Mouse (Mus musculus) c-Kit-positive CD71-negative TER-119-negative erythroid progenitor cells, embryonic 14.5 days (primary cell): ENCODE measurements around the gene Klk1b11.
"Not testable (repeated sequence)": the region's sequence is repeated elsewhere in the genome, so short reads cannot be mapped to it uniquely, and the experiment has no call there.

Experiments
- DNase-seq: peaks from one replicate; pipeline ENCODE4 v3.0.0-alpha.2; 2013; ENCODE audit warnings: low read depth

Klk1b11 gene

GRCm38 (mm10) chr7:43995577-43995976 is at the start of gene Klk1b11:
Klk1b11 (plus strand) TSS chr7:43995877.
- DNase-seq: not testable (repeated sequence)

GRCm38 (mm10) chr7:43950364-43950763 is 45.3 kb upstream of the Klk1b11 start, which contains the start of gene Klk1b8:
Klk1b8 (plus strand) TSS chr7:43950664.
- no peak for DNase-seq

GRCm38 (mm10) chr7:43952703-43953102 is 43.0 kb upstream of the Klk1b11 start:
- no peak for DNase-seq

DNA sequence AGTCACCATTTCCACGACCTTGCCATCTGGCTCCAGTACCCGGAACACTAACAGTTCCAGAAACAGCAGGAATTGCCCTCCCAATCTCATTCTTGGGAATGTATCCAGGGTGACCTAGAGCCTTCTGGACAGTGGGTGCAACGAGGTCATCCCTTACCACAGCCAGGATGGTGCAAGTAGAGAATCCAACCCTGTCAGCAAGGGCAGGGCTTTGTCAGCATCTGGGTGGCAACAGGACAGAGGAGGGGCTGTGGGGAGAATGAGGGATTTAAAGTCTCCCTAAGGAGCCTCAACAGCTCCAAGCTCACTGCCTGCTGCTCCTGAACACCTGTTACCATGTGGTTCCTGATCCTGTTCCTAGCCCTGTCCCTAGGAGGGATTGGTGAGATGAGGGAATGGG is 29.2 kb upstream of the Klk1b11 start, which contains the start of gene Klk1b1:
Gene Klk1b1 (plus strand): TSS at position 301 of the 400 bp plus-strand sequence.
- DNase-seq: no peak

GRCm38 (mm10) chr7:43967058-43967457 is 28.6 kb upstream of the Klk1b11 start:
- no peak for DNase-seq

DNA sequence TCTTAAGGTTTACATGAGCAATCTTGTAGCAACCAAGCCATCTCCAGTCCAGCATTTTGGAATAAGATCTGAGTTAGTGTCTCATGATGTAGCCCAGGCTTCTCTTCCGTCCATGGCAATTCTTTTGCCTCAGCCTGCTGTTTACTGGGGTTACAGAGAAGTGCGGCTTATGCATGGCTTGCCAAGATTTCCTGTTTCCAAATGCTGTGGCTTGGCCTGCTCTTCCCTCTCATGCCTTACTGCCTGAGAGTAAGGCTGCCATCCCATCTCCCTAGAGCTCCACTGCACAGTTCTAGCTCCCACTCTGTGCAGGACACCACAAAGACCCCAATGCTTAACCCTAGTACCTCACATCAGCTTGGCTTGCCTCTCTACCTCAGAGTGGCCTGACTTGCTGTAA is 28.1 kb upstream of the Klk1b11 start:
- DNase-seq: no peak

GRCm38 (mm10) chr7:43975761-43976160 is 19.9 kb upstream of the Klk1b11 start, which contains the start of gene Klk1b9:
Klk1b9 (plus strand) TSS chr7:43976061.
- DNase-seq: not testable (repeated sequence)

DNA sequence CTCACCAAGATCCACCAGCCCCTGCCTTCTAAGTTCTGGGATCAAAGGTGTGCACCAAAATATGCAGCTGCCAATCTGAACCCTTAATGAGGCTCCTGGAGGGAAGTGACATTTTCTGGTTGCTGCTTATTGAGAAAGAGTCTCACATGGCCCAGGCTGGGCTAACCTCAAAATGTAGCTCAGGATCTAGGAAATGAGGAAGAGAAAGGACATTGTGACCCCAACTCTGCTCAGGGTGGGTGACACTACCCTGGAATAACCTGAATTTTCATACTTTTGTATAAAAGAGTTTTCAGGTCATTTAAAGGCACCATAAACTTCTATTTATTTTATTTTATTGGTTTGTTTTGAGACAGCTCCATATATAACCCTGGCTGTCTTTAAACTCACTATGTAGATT is 10.0 kb upstream of the Klk1b11 start:
- no peak for DNase-seq

DNA sequence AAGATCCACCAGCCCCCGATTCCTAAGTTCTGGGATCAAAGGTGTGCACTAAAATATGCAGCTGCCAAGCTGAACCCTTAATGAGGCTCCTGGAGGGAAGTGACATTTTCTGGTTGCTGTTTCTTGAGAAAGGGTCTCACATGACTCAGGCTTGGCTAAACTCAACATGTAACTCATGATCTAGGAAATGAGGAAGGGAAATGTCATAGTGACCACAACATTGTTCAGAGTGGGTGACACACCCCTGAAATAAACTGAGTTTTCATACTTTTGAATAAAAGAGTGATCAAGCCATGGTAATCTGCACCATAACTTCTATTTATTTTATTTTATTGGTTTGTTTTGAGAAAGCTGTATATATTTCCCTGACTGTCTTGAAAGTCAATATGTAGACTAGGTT is 856 bp upstream of the Klk1b11 start:
- DNase-seq: not testable (repeated sequence)

DNA sequence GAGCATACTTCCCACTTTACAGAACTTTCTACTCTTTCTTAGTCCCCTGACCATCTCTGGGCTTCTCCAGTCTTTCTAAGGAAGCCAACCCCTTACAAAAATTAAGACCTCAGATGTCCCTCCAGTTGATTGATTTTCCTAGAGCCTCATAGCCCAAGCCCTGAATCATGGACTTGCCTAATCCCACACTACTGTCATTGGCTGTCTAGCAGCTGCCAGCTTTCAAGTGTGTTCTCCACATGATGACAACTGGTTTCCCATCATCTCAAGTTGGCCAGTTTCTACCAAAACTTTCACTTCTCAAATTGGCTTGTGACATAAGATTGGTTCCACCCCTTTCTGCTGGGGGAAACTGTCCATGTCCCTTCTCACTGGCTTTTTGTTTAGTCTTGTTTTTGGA is 9.2 kb downstream of the Klk1b11 start:
- no peak for DNase-seq

DNA sequence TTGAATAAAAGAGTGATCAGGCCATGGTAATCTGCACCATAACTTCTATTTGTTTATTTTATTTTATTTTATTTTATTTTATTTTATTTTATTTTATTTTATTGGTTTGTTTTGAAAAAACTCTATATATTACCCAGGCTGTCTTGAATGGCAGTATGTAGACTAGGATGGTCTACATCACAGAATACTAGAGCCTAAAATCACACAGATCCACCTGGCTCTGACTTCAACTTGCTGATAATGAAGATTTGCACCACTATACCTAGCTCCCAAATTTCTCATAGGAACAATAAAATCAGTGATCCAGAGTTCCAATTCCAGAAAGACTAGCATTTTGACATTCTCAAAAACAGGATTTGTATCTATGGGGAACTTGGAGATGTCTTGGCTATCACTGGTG is 16.2 kb downstream of the Klk1b11 start, which contains the start of gene Klk1b26:
Gene Klk1b26 (plus strand): TSS at position 301 of the 400 bp plus-strand sequence.
- not testable (repeated sequence) for DNase-seq

DNA sequence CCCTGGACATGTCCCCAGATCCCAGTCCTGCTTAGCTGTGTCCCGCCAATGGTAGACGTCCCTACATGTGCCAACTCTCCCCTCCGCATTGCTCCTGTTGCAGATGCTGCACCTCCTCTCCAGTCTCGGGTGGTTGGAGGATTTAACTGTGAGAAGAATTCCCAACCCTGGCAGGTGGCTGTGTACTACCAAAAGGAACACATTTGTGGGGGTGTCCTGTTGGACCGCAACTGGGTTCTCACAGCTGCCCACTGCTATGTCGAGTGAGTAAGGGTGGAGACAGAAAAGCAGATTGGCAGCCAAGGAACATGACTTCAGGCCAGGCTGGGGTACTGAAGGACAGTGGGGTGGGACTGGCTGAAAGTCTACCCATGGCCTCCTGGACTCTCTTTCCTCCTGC is 19.0 kb downstream of the Klk1b11 start:
- not testable (repeated sequence) for DNase-seq

- DNase-seq: no peak
Observed at GRCm38 (mm10) chr7:44015071-44015470, 19.4 kb downstream of the Klk1b11 start.
